Mouse (Mus musculus): Measurements from ENCODE around the gene Oosp1.

Oosp1 gene

DNA sequence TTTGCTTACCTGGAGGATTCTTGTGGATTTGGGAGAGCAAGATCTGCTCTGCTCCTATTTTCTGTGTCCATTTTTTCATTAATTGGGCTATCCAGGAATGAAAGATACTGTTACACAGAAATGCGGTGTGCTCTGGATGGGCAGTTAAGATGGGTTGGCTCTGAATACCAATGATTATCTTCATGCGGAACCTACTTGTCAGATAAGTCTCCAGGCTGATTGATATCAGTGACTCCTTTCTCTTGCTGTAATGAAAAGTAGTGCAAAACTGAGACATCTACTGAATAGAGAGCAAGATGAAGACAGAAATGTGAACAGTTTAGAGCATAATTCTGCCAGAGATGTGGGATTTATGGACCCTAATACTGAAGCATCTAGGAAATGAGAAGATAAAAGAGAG is 67.4 kb downstream of the Oosp1 start, which contains the start of gene Ms4a2:
Gene Ms4a2 (minus strand): TSS at position 169 of the 400 bp plus-strand sequence.
- DNase-seq (ENCODE audit: low read depth in 1 of 2, low spot score in 2 of 2) = no peak

DNA sequence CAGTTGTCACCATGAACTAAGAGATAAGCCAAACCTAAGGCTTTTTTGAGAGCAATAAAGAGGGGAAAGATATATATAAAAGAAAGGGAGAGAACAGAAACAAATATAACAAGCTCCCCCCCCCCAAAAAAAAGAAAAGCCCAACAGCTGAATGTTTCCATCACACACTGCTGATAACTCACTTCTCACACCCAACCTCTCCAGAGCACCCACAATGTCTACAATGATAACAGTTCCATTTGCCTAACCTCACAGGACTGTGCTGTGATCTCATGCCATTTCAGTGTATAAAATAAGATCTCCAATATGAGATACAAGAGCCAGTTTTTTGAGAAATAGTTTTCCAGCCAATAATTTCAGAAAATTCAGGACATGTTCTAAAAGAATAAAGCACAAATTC is 73.0 kb downstream of the Oosp1 start:
- no peak for DNase-seq (ENCODE audit: low read depth in 1 of 2, low spot score in 2 of 2)
